Mouse (Mus musculus) Patski (cell line): ENCODE data around the gene Mup15. TPM values are rescaled to one million over a fixed set of nuclear protein-coding genes. Genes with fewer than 3 reads are reported as not detected.
"Not testable (repeated sequence)": the region's sequence is repeated elsewhere in the genome, so short reads cannot be mapped to it uniquely, and the experiment has no call there.

Source experiments
- ATAC-seq: fragments of 100-300 bp; one replicate; pipeline ENCODE4 v1.8.0; 2021
- CTCF ChIA-PET: fragments of 350-600 bp; sonication (Branson Sonifier 250); formaldehyde crosslinking; loops from one replicate; lab custom pipeline; 2022; ENCODE audit warnings: inconsistent platforms; lab: Charles Lee
- POLR2A ChIA-PET: fragments of 350-600 bp; sonication (Branson Sonifier 250); formaldehyde crosslinking; loops from one replicate; lab custom pipeline; 2022; ENCODE audit warnings: antibody characterized with exemption, inconsistent platforms; lab: Charles Lee
- DNase-seq: peaks from one replicate; pipeline ENCODE4 v3.0.0-alpha.2; 2011; ENCODE audit warnings: low read depth, low spot score
- H3K27me3 ChIP-seq: fragments of 371-371 bp; one replicate; pipeline ENCODE4 v1.5.1; 2021
- in situ Hi-C: fragments of 300-500 bp; cut with MboI; formaldehyde crosslinking; loops from 3 replicates; pipeline ENCODE4 v1.11.1; 2018; ENCODE audit warnings: low pct_unique_long_range_greater_than_20kb, mixed read lengths
- polyA plus RNA-seq: library from polyadenylated mRNA; unstranded; gene quantifications from one replicate; pipeline ENCODE4 v1.2.3, GENCODE M21; 2021

Gene Mup15
- polyA plus RNA-seq: not detected

DNA sequence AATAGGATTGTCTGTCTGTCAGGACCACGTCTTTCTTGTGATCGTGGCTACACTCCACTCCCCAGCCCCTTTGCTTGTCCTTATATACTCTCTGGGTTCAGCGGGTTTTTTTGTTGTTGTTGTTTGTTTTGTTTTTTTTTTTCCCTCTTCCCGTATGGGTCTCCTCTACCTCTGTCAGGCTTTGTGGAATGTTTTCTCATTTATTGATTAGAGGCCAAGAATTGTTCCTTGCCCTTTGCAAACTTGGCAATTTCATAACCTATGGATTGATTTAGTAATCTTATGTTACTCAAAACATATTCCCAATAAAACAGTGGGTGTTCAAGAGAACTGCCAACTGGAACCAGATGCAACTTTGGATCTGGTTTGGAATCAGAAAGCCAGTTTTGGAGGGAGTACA is at the start of gene Mup15:
Gene Mup15, minus strand, starts transcription at position 101 of the 400 bp plus-strand sequence.
- POLR2A ChIA-PET, H3K27me3 ChIP-seq, DNase-seq, CTCF ChIA-PET, in situ Hi-C loops, ATAC-seq: not testable (repeated sequence)

Other genes with a start within 250 kb of the Mup15 start
- not detected for gene Mup13, start 211.5 kb downstream of the Mup15 start, polyA plus RNA-seq
- not detected for gene Mup14, start 135.7 kb downstream of the Mup15 start, polyA plus RNA-seq
- gene Mup16, start 79.8 kb upstream of the Mup15 start, polyA plus RNA-seq: not detected
- not detected for gene Mup17, start 156.1 kb upstream of the Mup15 start, polyA plus RNA-seq
- not detected for gene Mup18, start 234.4 kb upstream of the Mup15 start, polyA plus RNA-seq